Mouse (Mus musculus): ENCODE measurements around the gene Arhgap44. TPM values are rescaled to one million over a fixed set of nuclear protein-coding genes. Genes with fewer than 3 reads are reported as not detected.

Gene Arhgap44
- not detected for total RNA-seq (2023)

DNA sequence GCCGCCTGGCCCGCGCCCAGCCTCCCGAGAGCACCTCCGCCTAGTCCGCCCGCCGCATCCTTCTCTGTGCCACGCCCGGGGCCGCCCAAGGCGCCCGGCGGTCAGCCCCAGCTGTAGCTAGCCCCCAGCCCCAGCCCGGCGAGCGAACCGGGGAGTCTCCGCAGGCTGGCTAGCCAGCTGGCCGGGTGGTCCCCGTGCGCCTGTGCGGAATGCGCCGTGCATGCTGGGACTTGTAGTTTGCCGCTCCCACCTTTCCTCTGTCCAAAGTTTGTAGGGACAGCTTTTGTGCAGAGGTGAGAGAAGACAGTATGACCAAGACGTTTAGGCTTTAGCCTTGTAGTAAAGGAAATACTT is at the start of gene Arhgap44:
Arhgap44 (minus strand) TSS at position 195 of the 354 bp plus-strand sequence.

DNA sequence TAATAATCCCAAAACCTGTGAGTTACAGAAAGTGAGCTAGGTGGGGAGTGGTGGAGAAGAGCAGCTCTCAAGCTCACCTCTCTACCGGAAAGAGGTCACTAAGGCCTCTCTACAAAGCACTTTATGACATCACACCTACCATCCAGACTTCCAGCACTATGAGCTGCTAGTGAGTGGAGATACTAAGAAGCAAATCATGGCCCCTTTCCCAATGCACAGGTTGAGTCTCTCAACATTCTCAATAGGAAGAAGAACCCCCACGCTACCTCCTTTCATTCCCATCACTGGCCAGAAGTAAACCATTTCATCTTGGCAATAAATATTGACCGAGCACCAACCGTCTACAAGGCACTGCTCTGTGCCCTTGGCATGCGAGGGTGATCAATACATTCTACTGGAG is 3.0 kb downstream of the Arhgap44 start, which contains the start of gene 1700086D15Rik:
1700086D15Rik (minus strand) TSS at position 101 of the 400 bp plus-strand sequence.

DNA sequence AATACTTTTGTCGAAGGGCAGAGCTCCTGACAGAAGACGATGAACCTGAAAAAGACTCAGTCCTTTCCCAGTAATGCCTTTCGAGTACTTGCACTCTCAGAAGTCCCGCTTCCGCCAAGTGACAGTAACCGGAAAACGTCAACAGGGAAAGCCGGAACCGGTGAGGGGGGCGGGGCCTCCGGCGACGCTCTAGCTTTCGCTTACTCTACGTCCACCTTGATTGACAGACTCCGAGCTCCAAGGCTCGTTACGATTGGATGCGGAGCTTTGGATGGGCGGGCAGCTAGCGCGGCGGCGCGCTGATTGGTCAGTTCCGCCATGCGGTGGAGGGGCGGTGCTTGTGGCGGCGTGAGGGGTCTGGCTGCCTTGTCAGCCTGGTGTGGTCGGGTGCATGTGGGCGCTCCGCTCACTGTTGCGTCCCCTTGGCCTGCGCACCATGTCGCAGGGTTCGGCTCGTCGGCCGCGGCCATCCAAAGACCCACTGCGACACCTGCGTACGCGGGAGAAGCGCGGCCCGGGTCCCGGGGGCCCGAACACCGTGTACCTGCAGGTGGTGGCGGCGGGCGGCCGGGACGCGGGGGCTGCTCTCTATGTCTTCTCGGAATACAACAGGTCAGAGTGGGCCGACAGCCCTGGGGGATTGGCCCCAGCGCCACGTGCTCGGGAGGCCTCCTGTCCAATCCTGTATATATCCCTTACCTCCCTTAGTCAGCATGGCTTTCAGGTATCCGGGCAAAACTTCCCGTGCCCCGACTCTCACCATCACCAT is 183.9 kb downstream of the Arhgap44 start, which contains the start of gene Elac2:
Elac2 (plus strand) TSS at position 319 of the 769 bp plus-strand sequence.

Other genes starting within 250 kb of the Arhgap44 start
- 10 to 100 TPM; 22.9 to 27.5 TPM for gene Elac2, start 183.9 kb downstream of the Arhgap44 start, total RNA-seq (2023)
- not detected for gene 1700086D15Rik, start 3.1 kb downstream of the Arhgap44 start, total RNA-seq (2023)
- gene Myocd, start 107.0 kb upstream of the Arhgap44 start, total RNA-seq (2023): not detected